Mouse (Mus musculus): ENCODE measurements around the gene Srsy.
"Not testable (repeated sequence)": the region's sequence is repeated elsewhere in the genome, so short reads cannot be mapped to it uniquely, and the experiment has no call there.

Gene Srsy

DNA sequence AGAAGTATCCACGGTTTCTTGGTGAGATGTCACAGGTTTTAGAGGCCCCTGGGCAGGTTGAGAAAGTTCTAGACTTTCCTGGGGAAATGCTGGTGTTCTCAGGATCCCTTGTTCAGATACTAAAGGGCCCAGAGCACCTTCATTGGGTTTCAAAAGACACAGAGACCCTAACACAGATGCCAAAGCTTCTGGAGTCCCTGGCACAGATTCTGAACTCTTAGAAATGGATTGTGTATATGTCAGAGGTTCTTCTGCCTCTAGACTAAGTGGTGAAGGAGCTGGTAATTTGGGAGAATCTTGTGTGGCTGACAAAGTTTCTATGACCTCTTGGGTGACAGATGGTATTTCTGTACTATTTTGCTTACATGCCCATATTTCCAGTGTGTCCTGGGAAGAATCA is at the start of gene Srsy:
TSS of gene Srsy (minus strand) at position 101 of the 400 bp plus-strand sequence.
- not testable (repeated sequence) for DNase-seq (ENCODE audit: low spot score)
